Mouse (Mus musculus): Measurements from ENCODE around the gene Nfix.

DNA sequence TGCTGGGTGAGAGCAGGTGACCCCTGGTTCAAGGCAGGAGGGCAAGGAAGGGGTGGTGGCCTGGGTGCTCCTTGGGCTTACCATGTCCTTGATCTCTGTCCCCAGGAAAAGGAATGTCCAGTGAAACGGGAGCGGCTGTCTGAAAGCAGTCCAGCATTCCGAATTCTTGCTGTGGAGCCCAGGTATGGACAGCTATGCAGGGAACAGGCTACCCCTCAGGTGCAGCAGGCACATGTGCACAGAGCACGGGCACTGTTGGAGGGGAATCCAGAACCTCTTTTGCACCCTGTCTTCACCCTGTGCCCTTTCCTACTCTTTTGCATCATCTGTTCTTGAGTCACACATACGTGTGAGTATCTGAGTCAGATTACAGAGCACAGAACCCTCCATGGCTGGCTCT lies 101.9 kb downstream of the Nfix start:
- TF ChIP-seq CTCF (IDR thresholded peaks at IDR 0.05; ENCODE audit: low read depth), result no peak
- TF ChIP-seq EP300 (optimal IDR thresholded peaks at IDR 0.05), result no peak

All from stomach, postnatal 0 days (tissue).